Mouse (Mus musculus): ENCODE results near the gene Mtg1. TPM values are rescaled to one million over a fixed set of nuclear protein-coding genes. Genes with fewer than 3 reads are reported as not detected.

Mtg1 gene
- polyA plus RNA-seq, 1 experiment = 36.0 TPM

GRCm38 (mm10) chr7:140164664-140165063 is 27.3 kb downstream of the Mtg1 start, which contains the start of gene Olfr522:
TSS of gene Olfr522 (minus strand) at chr7:140164764.
- H3K36me3 ChIP-seq (ENCODE audit: control insufficient read depth, insufficient read depth, low read length) = no peaks in the 10 kb centered on the region
- H3K27ac ChIP-seq (ENCODE audit: control insufficient read depth, insufficient read depth, low read length) = no peak within 1 kb of the TSS
- H3K4me1 ChIP-seq (replicated peaks; ENCODE audit: control insufficient read depth, insufficient read depth, low read length) = no peaks in the 10 kb centered on the region
- no peak for DNase-seq
- no peak within 1 kb of the TSS for H3K4me3 ChIP-seq (ENCODE audit: control insufficient read depth, insufficient read depth, low read length)
- WGBS = 91% methylated on average over 7 of the region's 7 CpGs
- no peaks in the 10 kb centered on the region for H3K27me3 ChIP-seq (ENCODE audit: control insufficient read depth, insufficient read depth, low read length)
- TF ChIP-seq CTCF (IDR thresholded peaks at IDR 0.05; ENCODE audit: borderline replicate concordance, control insufficient read depth, extremely low read depth, insufficient read depth, low read length, poor library complexity) (no peak), POLR2A (IDR thresholded peaks at IDR 0.05; ENCODE audit: control insufficient read depth, extremely low read depth, insufficient read depth, low read length, poor library complexity) (no peak)

GRCm38 (mm10) chr7:140167950-140168349 is 30.6 kb downstream of the Mtg1 start:
- Histone ChIP-seq H3K27ac (ENCODE audit: control insufficient read depth, insufficient read depth, low read length) (no peak overlapping the region), H3K4me1 (replicated peaks; ENCODE audit: control insufficient read depth, insufficient read depth, low read length) (no peaks in the 10 kb centered on the region), H3K4me3 (ENCODE audit: control insufficient read depth, insufficient read depth, low read length) (no peak overlapping the region), H3K36me3 (ENCODE audit: control insufficient read depth, insufficient read depth, low read length) (no peaks in the 10 kb centered on the region), H3K27me3 (ENCODE audit: control insufficient read depth, insufficient read depth, low read length) (no peaks in the 10 kb centered on the region)
- 85% methylated on average over 1 of the region's 1 CpGs for WGBS
- no peak for DNase-seq
- TF ChIP-seq CTCF (IDR thresholded peaks at IDR 0.05; ENCODE audit: borderline replicate concordance, control insufficient read depth, extremely low read depth, insufficient read depth, low read length, poor library complexity) (no peak), POLR2A (IDR thresholded peaks at IDR 0.05; ENCODE audit: control insufficient read depth, extremely low read depth, insufficient read depth, low read length, poor library complexity) (no peak)

- DNase-seq = no peak
- H3K4me1 ChIP-seq (replicated peaks; ENCODE audit: control insufficient read depth, insufficient read depth, low read length) = no peaks in the 10 kb centered on the region
- no peak overlapping the region for H3K27ac ChIP-seq (ENCODE audit: control insufficient read depth, insufficient read depth, low read length)
- TF ChIP-seq CTCF (IDR thresholded peaks at IDR 0.05; ENCODE audit: borderline replicate concordance, control insufficient read depth, extremely low read depth, insufficient read depth, low read length, poor library complexity) (no peak), POLR2A (IDR thresholded peaks at IDR 0.05; ENCODE audit: control insufficient read depth, extremely low read depth, insufficient read depth, low read length, poor library complexity) (no peak)
- H3K36me3 ChIP-seq (ENCODE audit: control insufficient read depth, insufficient read depth, low read length) = no peaks in the 10 kb centered on the region
- WGBS = 95% methylated on average over 4 of the region's 4 CpGs
- no peak overlapping the region for H3K4me3 ChIP-seq (ENCODE audit: control insufficient read depth, insufficient read depth, low read length)
- H3K27me3 ChIP-seq (ENCODE audit: control insufficient read depth, insufficient read depth, low read length) = no peaks in the 10 kb centered on the region
Observed at GRCm38 (mm10) chr7:140169386-140169785, 32.0 kb downstream of the Mtg1 start.

- DNase-seq = no peak
- TF ChIP-seq CTCF (IDR thresholded peaks at IDR 0.05; ENCODE audit: borderline replicate concordance, control insufficient read depth, extremely low read depth, insufficient read depth, low read length, poor library complexity) = no peak
- no peak for TF ChIP-seq POLR2A (IDR thresholded peaks at IDR 0.05; ENCODE audit: control insufficient read depth, extremely low read depth, insufficient read depth, low read length, poor library complexity)
- Histone ChIP-seq H3K4me1 (replicated peaks; ENCODE audit: control insufficient read depth, insufficient read depth, low read length) (no peaks in the 10 kb centered on the region), H3K27ac (ENCODE audit: control insufficient read depth, insufficient read depth, low read length) (no peak overlapping the region), H3K4me3 (ENCODE audit: control insufficient read depth, insufficient read depth, low read length) (no peak overlapping the region), H3K27me3 (ENCODE audit: control insufficient read depth, insufficient read depth, low read length) (no peaks in the 10 kb centered on the region), H3K36me3 (ENCODE audit: control insufficient read depth, insufficient read depth, low read length) (no peaks in the 10 kb centered on the region)
- 96% methylated on average over 3 of the region's 3 CpGs for WGBS
Observed at GRCm38 (mm10) chr7:140170863-140171262, 33.5 kb downstream of the Mtg1 start.

GRCm38 (mm10) chr7:140172936-140173335 is 35.6 kb downstream of the Mtg1 start, which contains the start of gene Olfr523:
TSS of gene Olfr523 (plus strand) at chr7:140173217.
- 5% methylated on average over 1 of the region's 1 CpGs for WGBS
- Histone ChIP-seq H3K36me3 (ENCODE audit: control insufficient read depth, insufficient read depth, low read length) (no peaks in the 10 kb centered on the region), H3K27me3 (ENCODE audit: control insufficient read depth, insufficient read depth, low read length) (no peaks in the 10 kb centered on the region), H3K4me3 (ENCODE audit: control insufficient read depth, insufficient read depth, low read length) (no peak within 1 kb of the TSS), H3K4me1 (replicated peaks; ENCODE audit: control insufficient read depth, insufficient read depth, low read length) (no peaks in the 10 kb centered on the region), H3K27ac (ENCODE audit: control insufficient read depth, insufficient read depth, low read length) (no peak within 1 kb of the TSS)
- TF ChIP-seq CTCF (IDR thresholded peaks at IDR 0.05; ENCODE audit: borderline replicate concordance, control insufficient read depth, extremely low read depth, insufficient read depth, low read length, poor library complexity) (no peak), POLR2A (IDR thresholded peaks at IDR 0.05; ENCODE audit: control insufficient read depth, extremely low read depth, insufficient read depth, low read length, poor library complexity) (no peak)
- DNase-seq = no peak

GRCm38 (mm10) chr7:140179176-140179575 is 41.8 kb downstream of the Mtg1 start:
- Histone ChIP-seq H3K27me3 (ENCODE audit: control insufficient read depth, insufficient read depth, low read length) (no peaks in the 10 kb centered on the region), H3K36me3 (ENCODE audit: control insufficient read depth, insufficient read depth, low read length) (no peaks in the 10 kb centered on the region), H3K4me1 (replicated peaks; ENCODE audit: control insufficient read depth, insufficient read depth, low read length) (no peaks in the 10 kb centered on the region), H3K4me3 (ENCODE audit: control insufficient read depth, insufficient read depth, low read length) (no peak overlapping the region), H3K27ac (ENCODE audit: control insufficient read depth, insufficient read depth, low read length) (no peak overlapping the region)
- DNase-seq = no peak
- TF ChIP-seq CTCF (IDR thresholded peaks at IDR 0.05; ENCODE audit: borderline replicate concordance, control insufficient read depth, extremely low read depth, insufficient read depth, low read length, poor library complexity) = no peak
- no peak for TF ChIP-seq POLR2A (IDR thresholded peaks at IDR 0.05; ENCODE audit: control insufficient read depth, extremely low read depth, insufficient read depth, low read length, poor library complexity)
- 100% methylated on average over 2 of the region's 2 CpGs for WGBS

GRCm38 (mm10) chr7:140180692-140181091 is 43.3 kb downstream of the Mtg1 start:
- WGBS = 55% methylated on average over 2 of the region's 2 CpGs
- Histone ChIP-seq H3K4me1 (replicated peaks; ENCODE audit: control insufficient read depth, insufficient read depth, low read length) (no peaks in the 10 kb centered on the region), H3K36me3 (ENCODE audit: control insufficient read depth, insufficient read depth, low read length) (no peaks in the 10 kb centered on the region), H3K4me3 (ENCODE audit: control insufficient read depth, insufficient read depth, low read length) (no peak overlapping the region), H3K27me3 (ENCODE audit: control insufficient read depth, insufficient read depth, low read length) (no peaks in the 10 kb centered on the region), H3K27ac (ENCODE audit: control insufficient read depth, insufficient read depth, low read length) (no peak overlapping the region)
- no peak for DNase-seq
- TF ChIP-seq CTCF (IDR thresholded peaks at IDR 0.05; ENCODE audit: borderline replicate concordance, control insufficient read depth, extremely low read depth, insufficient read depth, low read length, poor library complexity) (no peak), POLR2A (IDR thresholded peaks at IDR 0.05; ENCODE audit: control insufficient read depth, extremely low read depth, insufficient read depth, low read length, poor library complexity) (no peak)

Measured in thymus, adult 2 months (tissue).